Mouse (Mus musculus) CH12.LX (cell line): ENCODE measurements at regions not wholly inside any gene's neighbourhood (a gene's known extent, or its start where the extent isn't known, plus 50 kb on each side); places are given as distances from the start of the nearest gene placed in this dataset.

ENCODE experiments used
- DNase-seq: peaks from one replicate; pipeline ENCODE4 v3.0.0-alpha.2; 2013; ENCODE audit errors: extremely low read depth
- H3K27ac ChIP-seq: 2 replicates; pipeline ENCODE4 v1.5.1; 2012; ENCODE audit warnings: low read depth, mild to moderate bottlenecking, control low read depth, moderate library complexity; ENCODE audit not compliant: insufficient read depth
- H3K27me3 ChIP-seq: replicated peaks from 2 replicates; pipeline ENCODE3; 2012; ENCODE audit warnings: inconsistent platforms
- H3K36me3 ChIP-seq, 2 experiments: replicated peaks in 1 of 2; 2 replicates each; pipeline versions ENCODE3 to v1.6.1; 2012; ENCODE audit warnings: inconsistent platforms in 1 of 2, low read length in 1 of 2, mild to moderate bottlenecking in 1 of 2, mixed read lengths in 1 of 2, moderate library complexity in 1 of 2; ENCODE audit not compliant: control insufficient read depth in 1 of 2, insufficient read depth in 1 of 2
- H3K4me1 ChIP-seq, 2 experiments: 2 replicates each; pipeline ENCODE4 v1.6.1; 2012; ENCODE audit warnings: inconsistent platforms in 1 of 2, moderate library complexity in 1 of 2; ENCODE audit not compliant: insufficient read depth in 2 of 2, control insufficient read depth in 1 of 2
- H3K4me2 ChIP-seq: 2 replicates; pipeline ENCODE4 v1.6.1; 2012; ENCODE audit warnings: low read depth, mild to moderate bottlenecking, control low read depth; ENCODE audit not compliant: poor library complexity, insufficient read depth, severe bottlenecking
- H3K4me3 ChIP-seq, 3 experiments: fragments of 150-350 bp in 1 of 3; sonication (generic) in 1 of 3; replicated peaks in 1 of 3; 2 replicates each; pipeline versions ENCODE3 to v1.5.1; 2011 to 2012; ENCODE audit warnings: low read depth in 2 of 3, low read length in 2 of 3, mild to moderate bottlenecking in 2 of 3, moderate library complexity in 2 of 3, control low read depth in 1 of 3, improper control_type of control experiment in 1 of 3, inconsistent platforms in 1 of 3, mixed read lengths in 1 of 3; ENCODE audit not compliant: poor library complexity in 1 of 3
- H3K79me2 ChIP-seq: replicated peaks from 2 replicates; pipeline ENCODE4 v1.6.1; 2012; ENCODE audit warnings: mild to moderate bottlenecking, moderate library complexity; ENCODE audit not compliant: control insufficient read depth, poor library complexity, insufficient read depth, severe bottlenecking; ENCODE audit errors: extremely low read depth
- H3K9ac ChIP-seq: 2 replicates; pipeline ENCODE4 v1.6.1; 2012; ENCODE audit warnings: low read depth, mild to moderate bottlenecking, control low read depth, moderate library complexity; ENCODE audit not compliant: insufficient read depth
- H3K9me3 ChIP-seq: replicated peaks from 2 replicates; pipeline ENCODE3; 2012; ENCODE audit warnings: low read length, inconsistent platforms, mixed read lengths
- BHLHE40 ChIP-seq: IDR thresholded peaks from 2 replicates; pipeline ENCODE4 v1.6.1; 2011; ENCODE audit warnings: mild to moderate bottlenecking, low read depth, low read length, improper control_type of control experiment
- CHD2 ChIP-seq: IDR thresholded peaks from 2 replicates; pipeline ENCODE4 v1.6.1; 2011; ENCODE audit warnings: low read length, improper control_type of control experiment
- E2F4 ChIP-seq: IDR thresholded peaks from 2 replicates; pipeline ENCODE4 v1.6.1; 2011; ENCODE audit warnings: low read depth, low read length, improper control_type of control experiment; ENCODE audit not compliant: insufficient replicate concordance
- ETS1 ChIP-seq: conservative IDR thresholded peaks from 2 replicates; pipeline ENCODE4 v1.6.1; 2012; ENCODE audit warnings: low read depth, mild to moderate bottlenecking, inconsistent platforms, low read length, improper control_type of control experiment, moderate library complexity
- GABPA ChIP-seq: IDR thresholded peaks from 2 replicates; pipeline ENCODE4 v1.6.1; 2012; ENCODE audit warnings: low read depth, low read length, improper control_type of control experiment, inconsistent platforms; ENCODE audit not compliant: insufficient replicate concordance
- JUN ChIP-seq: IDR thresholded peaks from 2 replicates; pipeline ENCODE4 v1.6.1; 2011; ENCODE audit warnings: low read depth, mild to moderate bottlenecking, low read length, improper control_type of control experiment, moderate library complexity; ENCODE audit not compliant: insufficient read depth
- MXI1 ChIP-seq: IDR thresholded peaks from 2 replicates; pipeline ENCODE4 v1.6.1; 2011; ENCODE audit warnings: mild to moderate bottlenecking, low read depth, low read length, improper control_type of control experiment
- MYC ChIP-seq: IDR thresholded peaks from 2 replicates; pipeline ENCODE4 v1.6.1; 2011; ENCODE audit warnings: low read depth, mild to moderate bottlenecking, improper control_type of control experiment, low read length
- PAX5 ChIP-seq: IDR thresholded peaks from 2 replicates; pipeline ENCODE4 v1.6.1; 2012; ENCODE audit warnings: low read length, inconsistent platforms, mixed read lengths
- POLR2A ChIP-seq: IDR thresholded peaks from 2 replicates; pipeline ENCODE4 v1.6.1; 2011; ENCODE audit warnings: low read depth, mild to moderate bottlenecking, improper control_type of control experiment, low read length
- POLR2AphosphoS2 ChIP-seq: IDR thresholded peaks from 2 replicates; pipeline ENCODE4 v1.6.1; 2011; ENCODE audit warnings: low read depth, low read length, improper control_type of control experiment
- TBP ChIP-seq: conservative IDR thresholded peaks from 2 replicates; pipeline ENCODE4 v1.6.1; 2011; ENCODE audit warnings: low read depth, low read length, improper control_type of control experiment
- USF2 ChIP-seq: conservative IDR thresholded peaks from 2 replicates; pipeline ENCODE4 v1.6.1; 2011; ENCODE audit warnings: low read depth, low read length, improper control_type of control experiment
- dilution Hi-C: fragments of 300-500 bp; cut with MboI; formaldehyde crosslinking; loops from 2 replicates; pipeline ENCODE4 v1.14.3; 2020; ENCODE audit warnings: low sequenced_read_pairs; ENCODE audit not compliant: extremely low pct_unique_long_range_greater_than_20kb, extremely low pct_ligation_motif_present
- in situ Hi-C: fragments of 300-500 bp; cut with MboI; formaldehyde crosslinking; loops from 3 replicates; pipeline ENCODE4 v1.14.3; 2019; ENCODE audit warnings: low sequenced_read_pairs, low pct_ligation_motif_present, low pct_unique_long_range_greater_than_20kb, mixed read lengths

DNA sequence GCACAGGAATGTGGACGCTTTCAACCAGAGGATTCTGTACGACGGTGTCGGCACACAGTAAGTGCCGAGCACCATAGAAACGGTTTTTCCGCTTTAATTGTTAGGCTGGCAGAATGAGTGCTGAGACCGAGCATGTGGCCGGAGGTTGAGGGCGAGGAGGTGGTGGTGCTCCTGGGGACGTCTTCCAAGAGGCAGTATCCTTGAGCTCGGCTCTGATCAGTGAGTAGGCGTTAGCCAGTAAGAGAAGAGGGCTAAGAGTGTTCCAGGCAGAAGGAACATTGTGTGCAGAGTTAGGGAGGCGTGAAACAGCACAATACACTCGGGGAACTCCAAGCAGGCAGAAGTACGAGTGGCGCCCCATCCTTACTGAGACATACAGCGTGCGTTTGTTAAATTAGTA lies 113.5 kb upstream of the Mkln1 start:
- Histone ChIP-seq H3K36me3 (peaks cover 0 to 4% of the 10 kb centered on the region in 2 experiments), H3K4me1 (peaks cover 20 to 74% of the 10 kb centered on the region in 2 experiments), H3K4me2 (peak overlapping the region; percentile 55), H3K9me3 (no peaks in the 10 kb centered on the region), H3K79me2 (no peaks in the 10 kb centered on the region)
- TF ChIP-seq GABPA (no peak), POLR2A (peak; percentile 37; the same call in 1 of the 2 replicates), E2F4 (no peak), POLR2AphosphoS2 (no peak), PAX5 (no peak), MYC (peak; percentile 33; the same call in 1 of the 2 replicates), BHLHE40 (no peak), TBP (0 out of 2 replicates have a peak, but pooled peaks have one; percentile 41), CHD2 (no peak), ETS1 (no peak), JUN (no peak)
- TF ChIP-seq, all 38 proteins: peak for 3
- peak overlapping the region; percentile 12 to 42 (median 40) for H3K4me3 ChIP-seq
- peak overlapping the region; percentile 76 for H3K27ac ChIP-seq
- dilution Hi-C loops (no loop called here), in situ Hi-C loops (no loop called here)
- DNase-seq, result peak; percentile 15
- H3K9ac ChIP-seq, result peak overlapping the region; percentile 19
- H3K27me3 ChIP-seq, result no peaks in the 10 kb centered on the region

DNA sequence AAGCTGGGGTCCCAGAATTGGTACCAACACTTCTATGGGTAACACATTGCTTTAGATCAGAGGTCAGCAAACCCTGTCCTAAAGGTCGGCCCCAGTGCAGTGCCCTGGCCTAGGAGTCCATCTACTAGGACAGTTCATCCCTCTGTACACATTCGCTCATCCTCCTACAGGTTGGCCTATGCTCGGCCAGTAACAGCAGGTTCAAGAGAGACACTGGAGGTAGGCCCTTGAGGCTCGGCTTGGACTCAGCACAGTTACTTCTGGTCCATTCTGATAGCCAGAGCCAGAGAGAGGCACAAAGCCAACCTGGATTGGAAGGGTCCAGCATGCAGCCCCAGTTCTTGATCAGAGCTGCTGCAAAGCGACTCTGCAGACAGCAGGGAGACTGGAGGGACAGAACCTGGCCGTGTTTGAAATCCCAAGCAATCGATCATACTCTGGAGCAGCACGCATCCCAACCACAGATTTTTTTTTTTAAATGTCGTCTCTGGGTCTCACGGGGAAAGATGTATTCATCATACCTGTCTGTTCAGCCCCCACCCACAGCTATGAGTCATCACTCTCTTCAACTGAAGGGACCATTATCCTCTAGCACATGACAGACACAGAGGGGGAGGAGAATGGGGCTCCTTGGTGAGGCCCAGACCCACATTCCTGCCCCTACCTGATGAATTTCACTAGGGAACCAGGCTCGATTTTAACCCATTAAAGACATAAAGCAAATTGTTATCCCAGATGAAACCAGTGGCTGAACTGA lies 112.4 kb upstream of the Mkln1 start:
- dilution Hi-C loops, result no loop called here
- in situ Hi-C loops, result no loop called here
- H3K9ac ChIP-seq, result peak overlapping the region; percentile 19
- peak; percentile 20 for DNase-seq
- TF ChIP-seq BHLHE40 (peak; percentile 46), MXI1 (0 out of 2 replicates have a peak, but pooled peaks have one; percentile 17), USF2 (no peak)
- TF ChIP-seq, all 38 proteins: peak for 2
- Histone ChIP-seq H3K4me2 (peak overlapping the region; percentile 62), H3K27ac (peak overlapping the region; percentile 34; the same call in 1 of the 2 replicates), H3K9me3 (no peaks in the 10 kb centered on the region), H3K79me2 (no peaks in the 10 kb centered on the region), H3K27me3 (no peaks in the 10 kb centered on the region), H3K4me3 (peak overlapping the region in 1 of 3 experiments; percentile 25), H3K4me1 (peaks cover 20 to 69% of the 10 kb centered on the region in 2 experiments), H3K36me3 (peaks cover 0 to 4% of the 10 kb centered on the region in 2 experiments)
